Mouse (Mus musculus) central nervous system, embryonic 18 days (tissue): ENCODE data around the gene Cd79b. TPM values are rescaled to one million over a fixed set of nuclear protein-coding genes. Genes with fewer than 3 reads are reported as not detected.

ENCODE experiments used
- polyA plus RNA-seq: library from polyadenylated mRNA; depleted of rRNA; stranded (reverse); fragments of >200 nt; gene quantifications from 2 replicates; pipeline ENCODE4 v1.2.3, GENCODE M21; 2012; rRNA removed

Gene Cd79b
- polyA plus RNA-seq, result 0.54 and 0.83 TPM in 2 replicates

DNA sequence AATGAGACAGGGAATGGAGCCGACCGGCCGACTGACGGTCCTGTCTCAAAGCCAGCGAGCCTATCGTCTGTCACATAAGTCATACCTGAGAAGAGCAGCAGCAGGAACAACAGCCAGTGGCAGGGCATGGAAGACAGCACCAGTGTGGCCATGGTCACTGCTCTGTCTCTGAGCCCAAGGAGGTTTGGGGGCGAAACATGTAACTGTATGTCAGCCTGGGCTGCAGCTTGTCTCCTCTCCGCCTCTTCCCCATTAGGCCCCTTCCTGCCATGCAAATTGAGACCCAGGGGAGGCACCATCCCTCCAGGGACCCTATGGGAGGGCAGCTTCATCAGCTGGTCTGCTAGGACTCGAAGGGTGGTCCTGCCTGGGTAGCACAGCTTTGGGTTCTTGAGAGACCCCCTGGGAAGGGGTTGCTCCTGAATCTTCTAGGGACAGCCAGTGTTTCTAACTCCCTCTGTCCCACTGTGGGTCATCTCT is at the start of gene Cd79b:
Gene Cd79b (minus strand): TSS at position 430 of the 480 bp plus-strand sequence.

DNA sequence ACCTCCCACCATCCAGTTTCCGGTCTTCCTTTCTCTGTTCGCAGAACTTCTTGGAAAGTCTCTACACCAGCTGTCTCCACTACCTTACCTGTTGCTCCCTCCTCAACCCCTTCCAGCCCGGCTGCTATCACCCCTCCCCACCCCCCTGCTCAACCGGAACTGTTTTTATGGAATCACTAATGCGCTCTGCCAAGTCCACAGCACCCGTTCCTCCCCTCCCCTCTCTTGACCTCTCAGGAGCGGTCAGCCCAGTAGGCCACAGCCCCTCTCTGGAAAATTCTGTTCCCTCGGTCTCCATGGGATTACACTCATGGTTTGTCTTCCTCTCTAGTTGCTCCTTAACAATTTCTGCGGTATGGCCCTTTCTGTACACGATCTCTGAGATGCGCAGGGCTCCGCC is 38.6 kb upstream of the Cd79b start, which contains the start of gene Scn4a:
Gene Scn4a (minus strand): TSS at position 101 of the 400 bp plus-strand sequence.

DNA sequence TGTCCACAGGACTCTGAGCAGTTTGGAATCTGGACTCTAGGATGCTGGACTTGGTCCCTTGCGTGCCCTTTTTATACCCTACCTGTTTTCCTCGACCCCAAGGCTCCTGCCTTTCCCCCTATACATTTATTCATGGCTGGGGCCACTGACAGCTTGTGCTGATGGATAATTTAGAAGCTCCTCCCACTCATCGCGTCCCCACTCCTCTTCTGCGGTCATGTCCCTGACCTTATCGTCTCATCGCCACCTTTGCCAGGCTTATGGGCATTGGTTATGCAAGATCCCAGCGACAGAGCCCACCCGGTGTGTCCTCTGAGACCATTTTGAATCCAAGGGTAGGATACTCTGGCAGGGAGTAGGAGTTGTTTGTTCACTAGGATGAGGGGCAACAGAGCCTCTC is 12.8 kb downstream of the Cd79b start, which contains the start of gene Gh:
Gene Gh (minus strand): TSS at position 101 of the 400 bp plus-strand sequence.

DNA sequence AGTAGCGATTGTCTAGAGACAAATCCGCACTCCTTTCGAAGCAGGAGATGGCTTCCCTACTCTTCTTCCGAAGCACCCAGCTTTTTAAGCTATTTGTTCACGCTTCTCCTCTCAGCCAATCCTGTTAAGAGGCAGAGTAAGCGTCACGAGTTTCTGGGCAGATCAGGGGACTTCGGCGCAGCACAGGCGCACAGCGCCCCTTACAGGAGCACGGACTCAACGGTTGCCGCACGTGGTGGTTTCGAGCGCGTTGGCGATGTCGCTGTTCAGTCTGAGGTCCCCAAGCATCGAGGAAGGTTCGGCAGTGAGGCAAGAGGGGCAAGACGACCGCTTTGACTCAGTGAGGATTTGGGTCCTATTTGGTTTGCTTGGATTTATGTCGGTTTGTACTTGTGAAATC is 38.1 kb downstream of the Cd79b start, which contains the start of gene Tcam1:
Gene Tcam1 (plus strand): TSS at position 219 of the 400 bp plus-strand sequence.

DNA sequence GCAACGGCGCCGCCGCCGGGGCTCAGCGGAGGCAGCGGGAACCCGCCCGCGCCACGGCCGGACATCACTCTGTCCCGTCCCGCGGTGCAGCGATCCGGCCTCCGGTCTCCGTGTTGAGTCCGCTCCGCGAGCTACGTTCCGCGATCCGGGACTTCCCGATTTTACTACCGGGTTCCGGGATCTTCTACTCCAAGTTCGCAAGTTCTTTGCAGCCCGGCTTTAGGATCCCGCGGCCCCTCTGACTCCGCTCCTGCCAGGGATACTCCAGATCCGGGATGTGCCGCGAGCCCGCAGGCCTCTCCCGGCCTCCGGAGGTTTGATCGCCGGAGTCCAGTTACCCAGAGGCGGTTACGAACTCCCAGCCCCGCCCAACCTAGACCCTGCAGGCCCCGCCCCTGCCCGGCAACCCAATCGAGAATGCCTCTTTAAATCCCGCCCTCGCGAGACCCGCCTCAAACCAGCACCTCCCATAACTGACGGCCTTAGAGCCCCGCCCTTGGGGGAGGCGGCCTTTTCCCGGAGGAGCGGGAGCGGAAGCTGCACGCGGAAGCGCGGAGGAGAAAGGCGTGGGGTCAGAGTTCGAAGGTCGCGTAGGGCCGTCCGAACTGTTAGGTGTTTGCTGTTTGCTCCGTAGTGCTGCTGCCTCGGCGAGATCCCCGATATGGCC is 41.8 kb downstream of the Cd79b start, which contains the start of gene Smarcd2:
Gene Smarcd2 (minus strand): TSS at position 329 of the 667 bp plus-strand sequence.

Other genes with a start within 250 kb of the Cd79b start
- 12.3 and 13.9 TPM in 2 replicates for gene Taco1, start 248.7 kb downstream of the Cd79b start, polyA plus RNA-seq
- gene Map3k3, start 230.1 kb downstream of the Cd79b start, polyA plus RNA-seq, result 28.1 and 28.5 TPM in 2 replicates
- not detected in 2 replicates for gene Gm10840, start 153.9 kb downstream of the Cd79b start, polyA plus RNA-seq
- 89.2 and 92.8 TPM in 2 replicates for gene Limd2, start 153.9 kb downstream of the Cd79b start, polyA plus RNA-seq
- 46.5 and 48.0 TPM in 2 replicates for gene Strada, start 112.6 kb downstream of the Cd79b start, polyA plus RNA-seq
- 54.8 and 62.3 TPM in 2 replicates for gene Ccdc47, start 98.4 kb downstream of the Cd79b start, polyA plus RNA-seq
- 49.7 and 52.5 TPM in 2 replicates for gene Ddx42, start 97.8 kb downstream of the Cd79b start, polyA plus RNA-seq
- 29.1 and 31.0 TPM in 2 replicates for gene Ftsj3, start 58.7 kb downstream of the Cd79b start, polyA plus RNA-seq
- gene Psmc5, start 58.6 kb downstream of the Cd79b start, polyA plus RNA-seq, result 179 and 181 TPM in 2 replicates
- gene Smarcd2, start 41.8 kb downstream of the Cd79b start, polyA plus RNA-seq, result 27.0 and 30.3 TPM in 2 replicates
- 0.27 TPM in 2 replicates for gene Tcam1, start 38.1 kb downstream of the Cd79b start, polyA plus RNA-seq
- gene Gh, start 12.9 kb downstream of the Cd79b start, polyA plus RNA-seq, result not detected in 2 replicates
- 0.04 and 0.13 TPM in 2 replicates for gene Scn4a, start 38.5 kb upstream of the Cd79b start, polyA plus RNA-seq
- 0.23 TPM in 1 of 2 replicates, not detected in the other for gene Prr29, start 50.7 kb upstream of the Cd79b start, polyA plus RNA-seq
- 12.2 and 12.7 TPM in 2 replicates for gene Icam2, start 73.3 kb upstream of the Cd79b start, polyA plus RNA-seq
- 8.1 and 8.4 TPM in 2 replicates for gene Ern1, start 173.1 kb upstream of the Cd79b start, polyA plus RNA-seq